Mouse (Mus musculus) limb, embryonic 12.5 days (tissue): Measurements from ENCODE around the gene Pdzd7. TPM values are rescaled to one million over a fixed set of nuclear protein-coding genes. Genes with fewer than 3 reads are reported as not detected.

Experiments
- ATAC-seq: fragments of 200-750 bp; cut with Nextera tagmentation; 2 replicates; pipeline ENCODE4 v1.8.0; 2017; ENCODE audit warnings: low read depth, moderate TSS enrichment; ENCODE audit not compliant: insufficient number of reproducible peaks, insufficient read depth, low FRiP score, low TSS enrichment
- H3K27ac ChIP-seq: fragments of 300-500 bp; sonication (generic); 2 replicates; pipeline ENCODE4 v1.5.1; 2016; ENCODE audit warnings: mild to moderate bottlenecking, moderate library complexity
- H3K27me3 ChIP-seq: fragments of 300-500 bp; sonication (generic); 2 replicates; pipeline ENCODE4 v1.6.1; 2016; ENCODE audit warnings: mild to moderate bottlenecking, moderate library complexity
- H3K36me3 ChIP-seq: fragments of 300-500 bp; sonication (generic); 2 replicates; pipeline ENCODE4 v1.6.1; 2016; ENCODE audit warnings: mild to moderate bottlenecking, moderate library complexity
- H3K4me1 ChIP-seq: fragments of 300-500 bp; sonication (generic); replicated peaks from 2 replicates; pipeline ENCODE4 v1.6.1; 2016
- H3K4me2 ChIP-seq: fragments of 300-500 bp; sonication (generic); 2 replicates; pipeline ENCODE4 v1.6.1; 2016; ENCODE audit warnings: mild to moderate bottlenecking, moderate library complexity
- H3K4me3 ChIP-seq: fragments of 300-500 bp; sonication (generic); replicated peaks from 2 replicates; pipeline ENCODE4 v1.5.1; 2016; ENCODE audit warnings: mild to moderate bottlenecking
- H3K9ac ChIP-seq: fragments of 300-500 bp; sonication (generic); replicated peaks from 2 replicates; pipeline ENCODE4 v1.6.1; 2016; ENCODE audit warnings: mild to moderate bottlenecking, moderate library complexity
- H3K9me3 ChIP-seq: fragments of 300-500 bp; sonication (generic); 2 replicates; pipeline ENCODE4 v1.6.1; 2016; ENCODE audit warnings: mild to moderate bottlenecking, moderate library complexity
- WGBS: fragments of 180-500 bp; shearing (Covaris S2); methylation state at CpG from one replicate; pipeline ENCODE4 v1.1.7; 2016; 5-methylcytosine and 5-hydroxymethylcytosine counted together
- polyA plus RNA-seq: library from polyadenylated mRNA; unstranded; fragments of >200 nt; fragmentation: Nextera tagmentation; extraction: Ambion mirVana; gene quantifications from 2 replicates; pipeline ENCODE4 v1.2.1, GENCODE M21; 2016

Gene Pdzd7
- polyA plus RNA-seq, 1 experiment from 2014 or later, result 0.20 TPM

DNA sequence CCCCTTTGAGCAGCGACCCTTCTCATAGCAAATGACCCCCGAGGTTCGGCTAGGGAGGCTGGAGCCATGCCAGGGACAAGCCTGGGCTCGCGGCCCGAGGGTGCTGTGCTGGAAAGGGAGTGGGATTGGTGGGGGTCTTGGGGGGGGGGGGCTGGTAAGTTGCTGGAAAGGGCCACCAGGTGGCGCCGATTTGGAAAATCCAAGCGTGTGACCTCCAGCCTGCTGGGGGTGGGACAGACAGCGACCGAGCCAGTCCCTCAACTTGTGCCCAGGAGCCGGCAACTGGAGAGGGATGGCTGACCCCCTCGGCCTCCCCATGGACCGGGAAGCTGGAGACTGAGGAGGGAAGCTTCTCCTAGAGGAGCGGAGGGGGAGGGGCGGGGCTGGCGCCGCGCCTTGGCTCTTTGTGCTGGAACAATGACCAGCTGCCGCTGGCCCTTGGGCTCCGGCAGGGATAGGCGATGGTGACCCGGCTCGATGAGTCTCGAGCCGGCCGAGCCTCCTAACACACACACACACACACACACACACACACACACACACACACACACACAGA, 28.2 kb downstream of the Pdzd7 start:
- peaks cover 19% of the 10 kb centered on the region for H3K36me3 ChIP-seq
- under 1% methylated on average over 15 of the region's 27 CpGs for WGBS
- no peaks in the 10 kb centered on the region for H3K27me3 ChIP-seq
- peaks cover 75% of the 10 kb centered on the region for H3K4me1 ChIP-seq
- ATAC-seq, result no peak
- peak overlapping the region; percentile 93 for H3K9ac ChIP-seq
- H3K9me3 ChIP-seq, result no peaks in the 10 kb centered on the region
- peak overlapping the region; percentile 83 for H3K4me2 ChIP-seq
- H3K27ac ChIP-seq, result peak overlapping the region; percentile 98
- peak overlapping the region; percentile 75 for H3K4me3 ChIP-seq

DNA sequence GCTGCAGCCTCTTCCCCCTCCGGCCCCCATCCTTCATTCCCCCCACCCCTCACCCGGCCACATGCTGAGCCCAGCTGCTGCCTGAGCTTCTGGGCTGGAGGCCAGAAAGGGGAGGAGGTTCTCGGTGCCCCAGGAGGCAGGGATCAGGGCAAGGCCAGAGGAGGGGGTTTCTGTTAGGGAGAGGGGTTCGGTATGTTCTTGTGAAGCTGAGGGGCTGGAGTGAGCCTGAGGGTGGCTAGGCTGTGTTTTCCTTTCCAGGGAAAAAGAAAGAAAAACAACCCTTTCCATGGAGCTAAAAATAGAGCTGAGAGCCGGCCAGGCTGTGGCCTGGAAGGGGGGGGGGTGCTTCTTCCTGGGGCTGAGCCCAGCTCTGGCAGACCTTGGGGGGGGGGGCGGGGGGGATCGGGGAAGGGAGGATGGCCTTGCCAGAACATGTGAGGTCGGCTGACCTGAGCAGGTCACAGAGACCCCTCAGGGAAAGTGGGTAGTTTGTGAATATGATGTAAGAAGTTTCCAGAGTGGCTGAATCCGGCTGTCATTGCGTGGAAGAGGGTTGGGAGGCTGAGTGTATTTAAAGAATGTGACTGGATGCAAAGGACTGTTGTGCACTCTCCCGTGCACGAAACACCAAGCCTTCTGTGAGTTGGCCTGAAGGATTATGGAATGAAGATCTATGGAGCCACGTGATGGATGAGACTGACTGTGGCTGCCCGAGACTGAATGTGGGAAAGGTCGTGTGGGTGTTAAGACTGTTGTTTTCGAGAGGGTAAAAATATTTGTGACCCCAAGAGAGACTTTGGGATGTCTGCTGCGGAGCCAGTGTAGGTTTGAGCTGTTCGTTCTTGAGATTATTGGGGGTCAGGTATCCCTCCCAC, 28.9 kb downstream of the Pdzd7 start:
- Histone ChIP-seq H3K36me3 (peaks cover 18% of the 10 kb centered on the region), H3K9me3 (no peaks in the 10 kb centered on the region), H3K27ac (peak overlapping the region; percentile 98), H3K4me2 (peak overlapping the region; percentile 83), H3K4me3 (peak overlapping the region; percentile 75), H3K4me1 (peaks cover 74% of the 10 kb centered on the region), H3K27me3 (no peaks in the 10 kb centered on the region), H3K9ac (peak overlapping the region; percentile 93)
- WGBS, result 1% methylated on average over 16 of the region's 18 CpGs
- ATAC-seq, result peak; percentile 18; the same call in 1 of the 2 replicates

- Histone ChIP-seq H3K4me3 (peak overlapping the region; percentile 75), H3K27ac (peak overlapping the region; percentile 98), H3K4me2 (peak overlapping the region; percentile 83), H3K27me3 (no peaks in the 10 kb centered on the region), H3K36me3 (peaks cover 18% of the 10 kb centered on the region), H3K4me1 (peaks cover 66% of the 10 kb centered on the region), H3K9ac (peak overlapping the region; percentile 93), H3K9me3 (no peaks in the 10 kb centered on the region)
- under 1% methylated on average over 34 of the region's 34 CpGs for WGBS
- peak; percentile 11; the same call in 1 of the 2 replicates for ATAC-seq
Measured at GRCm38 (mm10) chr19:45015518-45016281, 29.8 kb downstream of the Pdzd7 start.

DNA sequence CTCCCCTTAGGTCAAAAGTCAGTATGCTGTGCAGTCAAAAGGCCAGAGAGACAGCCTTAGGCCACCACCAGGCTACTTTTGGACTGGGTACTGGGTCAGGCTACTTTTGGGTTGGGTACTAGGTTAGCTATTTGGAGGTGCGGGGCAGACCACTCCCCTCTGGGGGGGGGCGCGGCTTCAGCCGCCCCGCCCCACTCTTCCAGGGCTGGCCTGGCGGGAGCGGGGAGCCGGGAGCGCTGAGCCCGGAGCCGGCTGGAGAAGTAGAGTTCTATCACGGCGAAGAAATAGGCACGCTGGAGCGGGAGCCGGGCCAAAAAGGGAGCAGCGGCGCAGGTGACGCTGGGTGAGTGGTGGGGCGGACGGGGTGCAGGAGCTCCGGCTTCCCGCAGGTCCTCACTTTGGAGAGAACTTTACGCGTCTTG, 30.5 kb downstream of the Pdzd7 start:
- H3K36me3 ChIP-seq, result peaks cover 22% of the 10 kb centered on the region
- H3K27me3 ChIP-seq, result no peaks in the 10 kb centered on the region
- H3K4me3 ChIP-seq, result peak overlapping the region; percentile 75
- no peaks in the 10 kb centered on the region for H3K9me3 ChIP-seq
- peak overlapping the region; percentile 93 for H3K9ac ChIP-seq
- H3K27ac ChIP-seq, result peak overlapping the region; percentile 98
- ATAC-seq, result peak; percentile 5; the same call in 1 of the 2 replicates
- H3K4me2 ChIP-seq, result peak overlapping the region; percentile 83
- WGBS, result under 1% methylated on average over 25 of the region's 25 CpGs
- peaks cover 59% of the 10 kb centered on the region for H3K4me1 ChIP-seq

GRCm38 (mm10) chr19:45014335-45014971, 31.1 kb downstream of the Pdzd7 start, which contains the start of gene Lzts2:
Lzts2 (plus strand) TSS chr19:45014414.
- H3K36me3 ChIP-seq, result peaks cover 27% of the 10 kb centered on the region
- ATAC-seq, result no peak
- peaks cover 53% of the 10 kb centered on the region for H3K4me1 ChIP-seq
- H3K27me3 ChIP-seq, result no peaks in the 10 kb centered on the region
- H3K4me2 ChIP-seq, result peak within 1 kb of the TSS; percentile 83
- H3K27ac ChIP-seq, result peak within 1 kb of the TSS; percentile 98
- 2% methylated on average over 10 of the region's 10 CpGs for whole genome bisulfite sequencing
- H3K4me3 ChIP-seq, result peak within 1 kb of the TSS; percentile 75
- H3K9ac ChIP-seq, result peak within 1 kb of the TSS; percentile 93
- H3K9me3 ChIP-seq, result no peaks in the 10 kb centered on the region

DNA sequence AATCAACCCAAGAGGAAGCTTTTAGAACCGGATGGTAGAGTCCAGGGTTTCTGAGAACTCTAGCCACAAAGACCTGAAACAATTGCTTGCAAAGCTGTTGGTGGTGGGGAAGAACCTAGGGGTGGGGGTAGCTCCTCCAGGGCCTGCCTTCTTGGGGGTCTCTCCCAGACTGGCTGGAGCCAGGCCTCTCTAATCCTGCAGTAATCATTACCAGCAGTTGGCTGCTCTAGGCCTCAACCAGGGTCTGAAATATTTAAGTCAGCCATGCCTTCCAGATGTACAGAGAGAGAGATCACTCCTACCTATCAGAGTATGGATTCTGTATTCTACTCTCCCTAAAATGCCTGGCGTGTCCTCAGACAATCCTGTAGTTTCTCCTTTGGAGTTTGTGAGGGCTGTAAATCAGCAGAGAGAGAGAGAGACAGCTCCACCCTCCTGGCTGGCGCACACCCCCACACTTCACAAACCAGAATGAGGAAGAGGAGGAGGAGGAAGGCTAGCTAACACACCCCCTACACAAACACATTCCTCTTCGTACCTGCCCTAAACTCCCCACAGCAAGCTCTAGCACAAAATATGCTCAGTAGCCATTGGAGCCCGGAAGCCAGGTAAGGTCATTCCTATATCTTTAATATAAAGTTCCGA, 31.8 kb downstream of the Pdzd7 start:
- H3K4me1 ChIP-seq, result peaks cover 49% of the 10 kb centered on the region

GRCm38 (mm10) chr19:45012636-45013035, 32.9 kb downstream of the Pdzd7 start:
- no peak for ATAC-seq
- H3K27me3 ChIP-seq, result no peaks in the 10 kb centered on the region
- H3K36me3 ChIP-seq, result peaks cover 41% of the 10 kb centered on the region
- H3K27ac ChIP-seq, result peak overlapping the region; percentile 98
- H3K9me3 ChIP-seq, result no peaks in the 10 kb centered on the region
- H3K4me3 ChIP-seq, result no peak overlapping the region
- peaks cover 48% of the 10 kb centered on the region for H3K4me1 ChIP-seq
- 35% methylated on average over 6 of the region's 6 CpGs for whole genome bisulfite sequencing
- no peak overlapping the region; the same call in 1 of the 2 replicates for H3K9ac ChIP-seq
- H3K4me2 ChIP-seq, result 0 out of 2 replicates have a peak overlapping the region, but pooled peaks have one; percentile 10

More for the DNA sequence above, 31.8 kb downstream of the Pdzd7 start:
- ATAC-seq, result no peak
- Histone ChIP-seq H3K9ac (peak overlapping the region; percentile 42; the same call in 1 of the 2 replicates), H3K27ac (peak overlapping the region; percentile 98), H3K9me3 (no peaks in the 10 kb centered on the region), H3K27me3 (no peaks in the 10 kb centered on the region), H3K4me2 (peak overlapping the region; percentile 83), H3K36me3 (peaks cover 32% of the 10 kb centered on the region), H3K4me3 (peak overlapping the region; percentile 75; the same call in 1 of the 2 replicates)
- 35% methylated on average over 6 of the region's 6 CpGs for WGBS

- no peak overlapping the region; the same call in 1 of the 2 replicates for H3K9ac ChIP-seq
- H3K4me3 ChIP-seq, result no peak overlapping the region
- H3K27ac ChIP-seq, result peak overlapping the region; percentile 98
- no peaks in the 10 kb centered on the region for H3K27me3 ChIP-seq
- H3K36me3 ChIP-seq, result peaks cover 41% of the 10 kb centered on the region
- no peak for ATAC-seq
- peaks cover 52% of the 10 kb centered on the region for H3K4me1 ChIP-seq
- H3K4me2 ChIP-seq, result 0 out of 2 replicates have a peak overlapping the region, but pooled peaks have one; percentile 10
- 70% methylated on average over 8 of the region's 8 CpGs for WGBS
- H3K9me3 ChIP-seq, result no peaks in the 10 kb centered on the region
Measured at GRCm38 (mm10) chr19:45012219-45012618, 33.3 kb downstream of the Pdzd7 start.

DNA sequence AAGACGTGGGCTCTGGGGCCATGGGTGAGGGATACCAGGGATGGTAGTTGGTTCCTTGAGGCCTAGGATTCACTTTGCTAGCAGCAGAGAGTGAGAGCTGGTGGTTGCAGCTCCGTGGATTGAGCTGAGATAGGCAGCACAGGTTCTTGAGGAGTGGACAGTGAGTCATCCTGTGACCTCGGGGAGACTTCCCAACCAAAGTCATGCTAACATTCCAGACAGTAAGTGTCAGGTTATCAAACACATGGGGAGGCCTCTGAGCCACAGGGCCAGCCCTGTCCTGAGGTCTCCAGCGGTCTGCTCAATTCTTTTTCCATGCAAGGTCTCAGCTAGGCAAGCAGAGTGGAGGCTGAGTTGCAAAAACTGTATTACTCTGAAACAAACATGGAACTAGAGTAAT, 34.9 kb downstream of the Pdzd7 start:
- Histone ChIP-seq H3K9me3 (no peaks in the 10 kb centered on the region), H3K4me3 (no peak overlapping the region), H3K4me1 (peaks cover 42% of the 10 kb centered on the region), H3K27me3 (no peaks in the 10 kb centered on the region), H3K27ac (no peak overlapping the region), H3K9ac (no peak overlapping the region), H3K4me2 (no peak overlapping the region), H3K36me3 (peaks cover 41% of the 10 kb centered on the region)
- no peak for ATAC-seq
- 89% methylated on average over 4 of the region's 4 CpGs for WGBS
